Mouse (Mus musculus): ENCODE data around the gene Rps6ka4.

GRCm38 (mm10) chr19:6846050-6846449, 5.6 kb upstream of the Rps6ka4 start:
- TF ChIP-seq EP300 (IDR thresholded peaks at IDR 0.05; ENCODE audit: low read depth) (no peak), CTCF (IDR thresholded peaks at IDR 0.05; ENCODE audit: low read depth) (no peak)
